Comparison of ENCODE assay signal across 12 mouse cellular contexts in the genomic region with DNA sequence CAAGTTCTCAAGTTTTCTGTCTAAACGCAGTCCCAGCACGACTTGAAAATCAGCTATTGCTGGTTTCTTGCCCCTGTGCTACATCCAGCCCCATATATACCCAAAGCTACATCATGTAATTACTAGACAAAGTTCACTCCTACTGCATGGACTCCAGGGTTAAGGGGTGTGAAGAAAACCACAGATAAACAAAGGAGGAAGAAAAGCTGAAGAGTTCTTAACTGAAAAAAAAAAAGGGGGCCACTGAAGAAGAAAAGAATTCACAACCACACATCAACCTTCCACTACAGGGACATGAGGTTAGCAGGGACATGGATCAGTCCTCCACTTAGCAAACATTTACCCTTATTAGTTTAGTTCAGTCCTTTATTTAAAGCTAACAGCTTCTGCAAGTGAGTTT.
DNase-seq lines count a peak whose midpoint lies in the region; ATAC-seq and TF ChIP-seq lines count a peak whose summit lies in the region.
"Had no signal": no experiment of that assay in that cellular context is flagged by ENCODE, and none has a peak within 500 bp of the region (broad histone marks: within the 10 kb centered on the region; RNA-seq: fewer than 3 reads in every experiment).

No protein-coding gene starts in this region.

- no peak overlapping the region for H3K4me3 ChIP-seq in heart, embryonic 13.5 days
- no peak overlapping the region for H3K4me3 ChIP-seq in lung, embryonic 14.5 days (ENCODE audit: low read depth, low read length)
- H3K4me3 ChIP-seq in embryonic facial prominence, embryonic 13.5 days = no peak overlapping the region
- H3K4me3 ChIP-seq: forebrain, embryonic 15.5 days; heart, adult 2 months; hindbrain, embryonic 12.5 days had no signal

- no peak overlapping the region for H3K9ac ChIP-seq in heart, embryonic 13.5 days
- no peak overlapping the region for H3K9ac ChIP-seq in lung, embryonic 14.5 days
- H3K9ac ChIP-seq in embryonic facial prominence, embryonic 13.5 days = no peak overlapping the region
- H3K9ac ChIP-seq: forebrain, embryonic 15.5 days; hindbrain, embryonic 12.5 days had no signal

- peaks cover 18% of the 10 kb centered on the region for H3K4me1 ChIP-seq in heart, embryonic 13.5 days
- peaks cover 7% of the 10 kb centered on the region for H3K4me1 ChIP-seq in lung, embryonic 14.5 days (ENCODE audit: insufficient read depth)
- peaks cover 26% of the 10 kb centered on the region for H3K4me1 ChIP-seq in embryonic facial prominence, embryonic 13.5 days

- 0 out of 2 replicates have a peak overlapping the region, but pooled peaks have one; percentile 16 for H3K4me2 ChIP-seq in heart, embryonic 13.5 days
- no peak overlapping the region for H3K4me2 ChIP-seq in lung, embryonic 14.5 days
- peak overlapping the region; percentile 23; the same call in 1 of the 2 replicates for H3K4me2 ChIP-seq in embryonic facial prominence, embryonic 13.5 days
- H3K4me2 ChIP-seq: forebrain, embryonic 15.5 days; hindbrain, embryonic 12.5 days had no signal

- H3K27me3 ChIP-seq in heart, embryonic 13.5 days (replicated peaks) = no peaks in the 10 kb centered on the region
- no peaks in the 10 kb centered on the region for H3K27me3 ChIP-seq in lung, embryonic 14.5 days (ENCODE audit: insufficient read depth, low read length)
- no peaks in the 10 kb centered on the region for H3K27me3 ChIP-seq in embryonic facial prominence, embryonic 13.5 days
- H3K27me3 ChIP-seq: forebrain, embryonic 15.5 days; hindbrain, embryonic 12.5 days had no signal

- 57% methylated on average over 2 of the region's 2 CpGs for WGBS in heart, embryonic 13.5 days
- 79% methylated on average over 2 of the region's 2 CpGs for WGBS in lung, embryonic 14.5 days
- 86% methylated on average over 2 of the region's 2 CpGs for WGBS in embryonic facial prominence, embryonic 13.5 days

- no peak for TF ChIP-seq CTCF in lung, embryonic 14.5 days (IDR thresholded peaks at IDR 0.05; ENCODE audit: low read depth)

- ATAC-seq in heart, embryonic 13.5 days (ENCODE audit: extremely low read depth, insufficient number of reproducible peaks, low FRiP score, low TSS enrichment) = no peak
- ATAC-seq in lung, embryonic 14.5 days (ENCODE audit: insufficient read depth) = 0 out of 2 replicates have a peak, but pooled peaks have one; percentile 11
- ATAC-seq in embryonic facial prominence, embryonic 13.5 days (ENCODE audit: insufficient number of reproducible peaks, insufficient read depth, low FRiP score, low TSS enrichment, low read depth) = no peak
- ATAC-seq: inflammation-experienced regulatory T-cells, adult 6 months; intestine, postnatal 0 days had no signal

- peaks cover 48% of the 10 kb centered on the region for H3K36me3 ChIP-seq in heart, embryonic 13.5 days
- H3K36me3 ChIP-seq in lung, embryonic 14.5 days (ENCODE audit: insufficient read depth) = peaks cover 11% of the 10 kb centered on the region; the same call in 1 of the 2 replicates
- H3K36me3 ChIP-seq in embryonic facial prominence, embryonic 13.5 days = peaks cover 23% of the 10 kb centered on the region
- H3K36me3 ChIP-seq: forebrain, embryonic 15.5 days; hindbrain, embryonic 12.5 days had no signal

- no peak for DNase-seq in heart, adult 11 months
- no peak for DNase-seq in lung, embryonic 14.5 days
- no peak for DNase-seq in lung, postnatal 10 days
- DNase-seq in cerebellum, adult 8-10 months = no peak
- DNase-seq: gastrocnemius, postnatal 10 days had no signal

- peak overlapping the region; percentile 49 for H3K27ac ChIP-seq in heart, embryonic 13.5 days (replicated peaks)
- H3K27ac ChIP-seq in lung, embryonic 14.5 days (ENCODE audit: low read depth) = no peak overlapping the region
- no peak overlapping the region for H3K27ac ChIP-seq in embryonic facial prominence, embryonic 13.5 days
- H3K27ac ChIP-seq: forebrain, embryonic 15.5 days; heart, adult 2 months; hindbrain, embryonic 12.5 days had no signal

- no peaks in the 10 kb centered on the region for H3K9me3 ChIP-seq in heart, embryonic 13.5 days
- H3K9me3 ChIP-seq in lung, embryonic 14.5 days (ENCODE audit: low read depth, low read length) = no peaks in the 10 kb centered on the region
- no peaks in the 10 kb centered on the region for H3K9me3 ChIP-seq in embryonic facial prominence, embryonic 13.5 days
- H3K9me3 ChIP-seq: forebrain, embryonic 15.5 days; hindbrain, embryonic 12.5 days had no signal
